Mouse (Mus musculus): ENCODE measurements around the gene Vnn1. TPM values are rescaled to one million over a fixed set of nuclear protein-coding genes. Genes with fewer than 3 reads are reported as not detected.

Gene Vnn1
- polyA plus RNA-seq, 2 experiments = 0.76 to 1.2 TPM

- DNase-seq (ENCODE audit: low read depth in 3 of 3, low spot score in 3 of 3) = no peak
- TF ChIP-seq EP300 (IDR thresholded peaks at IDR 0.05; ENCODE audit: low read depth) (no peak), CTCF (IDR thresholded peaks at IDR 0.05; ENCODE audit: low read depth) (no peak)
- Histone ChIP-seq H3K27ac (no peak overlapping the region), H3K9me3 (ENCODE audit: control insufficient read depth, low read length) (no peaks in the 10 kb centered on the region), H3K4me3 (ENCODE audit: insufficient read depth in 1 of 2, low read depth in 2 of 2, low read length in 2 of 2) (no peak overlapping the region), H3K4me2 (ENCODE audit: low read depth) (no peak overlapping the region), H3K9ac (replicated peaks) (no peak overlapping the region), H3K4me1 (replicated peaks; ENCODE audit: control insufficient read depth in 2 of 2, insufficient read depth in 2 of 2, low read length in 1 of 2) (no peaks in the 10 kb centered on the region), H3K36me3 (replicated peaks; ENCODE audit: control insufficient read depth, insufficient read depth, low read depth) (no peaks in the 10 kb centered on the region), H3K27me3 (ENCODE audit: control insufficient read depth, insufficient read depth, low read length) (no peaks in the 10 kb centered on the region)
- no peak for ATAC-seq (ENCODE audit: insufficient read depth)
- WGBS (ENCODE audit: insufficient replicate concordance) = 56% methylated on average over 6 of the region's 6 CpGs
Measured at GRCm38 (mm10) chr10:23951714-23952113, 57.2 kb downstream of the Vnn1 start.

Other genes starting within 250 kb of the Vnn1 start
- 3,928 and 4,028 TPM in 2 replicates for gene Rps12, start 107.4 kb upstream of the Vnn1 start, polyA plus RNA-seq (2012; rRNA removed)
- gene Rps12, start 107.4 kb upstream of the Vnn1 start, polyA plus RNA-seq (2014; fragmentation: Nextera tagmentation; extraction: Ambion mirVana) = 198 and 228 TPM in 2 replicates
- 1.9 TPM in 2 replicates for gene Slc18b1, start 97.7 kb upstream of the Vnn1 start, polyA plus RNA-seq (2012; rRNA removed)
- gene Slc18b1, start 97.7 kb upstream of the Vnn1 start, polyA plus RNA-seq (2014; fragmentation: Nextera tagmentation; extraction: Ambion mirVana) = 1.8 and 2.2 TPM in 2 replicates
- gene Vnn3, start 43.2 kb upstream of the Vnn1 start, polyA plus RNA-seq (2012; rRNA removed) = 0.34 and 0.59 TPM in 2 replicates
- gene Vnn3, start 43.2 kb upstream of the Vnn1 start, polyA plus RNA-seq (2014; fragmentation: Nextera tagmentation; extraction: Ambion mirVana) = 0.86 and 1.1 TPM in 2 replicates
- gene Taar1, start 25.7 kb downstream of the Vnn1 start, polyA plus RNA-seq (2012; rRNA removed) = not detected in 2 replicates
- gene Taar1, start 25.7 kb downstream of the Vnn1 start, polyA plus RNA-seq (2014; fragmentation: Nextera tagmentation; extraction: Ambion mirVana) = not detected in 2 replicates
- not detected in 2 replicates for gene Taar2, start 43.9 kb downstream of the Vnn1 start, polyA plus RNA-seq (2012; rRNA removed)
- not detected in 2 replicates for gene Taar2, start 43.9 kb downstream of the Vnn1 start, polyA plus RNA-seq (2014; fragmentation: Nextera tagmentation; extraction: Ambion mirVana)
- not detected in 2 replicates for gene Taar3, start 54.9 kb downstream of the Vnn1 start, polyA plus RNA-seq (2012; rRNA removed)
- not detected in 2 replicates for gene Taar3, start 54.9 kb downstream of the Vnn1 start, polyA plus RNA-seq (2014; fragmentation: Nextera tagmentation; extraction: Ambion mirVana)
- gene Taar4, start 65.8 kb downstream of the Vnn1 start, polyA plus RNA-seq (2012; rRNA removed) = not detected in 2 replicates
- not detected in 2 replicates for gene Taar4, start 65.8 kb downstream of the Vnn1 start, polyA plus RNA-seq (2014; fragmentation: Nextera tagmentation; extraction: Ambion mirVana)
- gene Taar5, start 76.0 kb downstream of the Vnn1 start, polyA plus RNA-seq (2012; rRNA removed) = not detected in 2 replicates
- not detected in 2 replicates for gene Taar5, start 76.0 kb downstream of the Vnn1 start, polyA plus RNA-seq (2014; fragmentation: Nextera tagmentation; extraction: Ambion mirVana)
- not detected in 2 replicates for gene Taar6, start 91.0 kb downstream of the Vnn1 start, polyA plus RNA-seq (2012; rRNA removed)
- gene Taar6, start 91.0 kb downstream of the Vnn1 start, polyA plus RNA-seq (2014; fragmentation: Nextera tagmentation; extraction: Ambion mirVana) = not detected in 2 replicates
- gene Taar7a, start 98.8 kb downstream of the Vnn1 start, polyA plus RNA-seq (2012; rRNA removed) = not detected in 2 replicates
- gene Taar7a, start 98.8 kb downstream of the Vnn1 start, polyA plus RNA-seq (2014; fragmentation: Nextera tagmentation; extraction: Ambion mirVana) = not detected in 2 replicates
- not detected in 2 replicates for gene Taar7b, start 105.3 kb downstream of the Vnn1 start, polyA plus RNA-seq (2012; rRNA removed)
- gene Taar7b, start 105.3 kb downstream of the Vnn1 start, polyA plus RNA-seq (2014; fragmentation: Nextera tagmentation; extraction: Ambion mirVana) = not detected in 2 replicates
- 0.05 TPM in 1 of 2 replicates, not detected in the other for gene Taar7d, start 132.5 kb downstream of the Vnn1 start, polyA plus RNA-seq (2012; rRNA removed)
- not detected in 2 replicates for gene Taar7d, start 132.5 kb downstream of the Vnn1 start, polyA plus RNA-seq (2014; fragmentation: Nextera tagmentation; extraction: Ambion mirVana)
- not detected in 2 replicates for gene Taar7e, start 142.9 kb downstream of the Vnn1 start, polyA plus RNA-seq (2012; rRNA removed)
- gene Taar7e, start 142.9 kb downstream of the Vnn1 start, polyA plus RNA-seq (2014; fragmentation: Nextera tagmentation; extraction: Ambion mirVana) = not detected in 2 replicates
- gene Taar7f, start 154.8 kb downstream of the Vnn1 start, polyA plus RNA-seq (2012; rRNA removed) = not detected in 2 replicates
- gene Taar7f, start 154.8 kb downstream of the Vnn1 start, polyA plus RNA-seq (2014; fragmentation: Nextera tagmentation; extraction: Ambion mirVana) = not detected in 2 replicates
- not detected in 2 replicates for gene Taar8a, start 181.8 kb downstream of the Vnn1 start, polyA plus RNA-seq (2012; rRNA removed)
- not detected in 2 replicates for gene Taar8a, start 181.8 kb downstream of the Vnn1 start, polyA plus RNA-seq (2014; fragmentation: Nextera tagmentation; extraction: Ambion mirVana)
- gene Taar8b, start 197.6 kb downstream of the Vnn1 start, polyA plus RNA-seq (2012; rRNA removed) = not detected in 2 replicates
- not detected in 2 replicates for gene Taar8b, start 197.6 kb downstream of the Vnn1 start, polyA plus RNA-seq (2014; fragmentation: Nextera tagmentation; extraction: Ambion mirVana)
- not detected in 2 replicates for gene Taar8c, start 207.2 kb downstream of the Vnn1 start, polyA plus RNA-seq (2012; rRNA removed)
- gene Taar8c, start 207.2 kb downstream of the Vnn1 start, polyA plus RNA-seq (2014; fragmentation: Nextera tagmentation; extraction: Ambion mirVana) = not detected in 2 replicates
- gene Taar9, start 214.8 kb downstream of the Vnn1 start, polyA plus RNA-seq (2012; rRNA removed) = not detected in 2 replicates
- not detected in 2 replicates for gene Taar9, start 214.8 kb downstream of the Vnn1 start, polyA plus RNA-seq (2014; fragmentation: Nextera tagmentation; extraction: Ambion mirVana)

Measured in liver, embryonic 14.5 days (tissue).